ENCODE assay signal across 17 mouse cellular contexts in the genomic region with DNA sequence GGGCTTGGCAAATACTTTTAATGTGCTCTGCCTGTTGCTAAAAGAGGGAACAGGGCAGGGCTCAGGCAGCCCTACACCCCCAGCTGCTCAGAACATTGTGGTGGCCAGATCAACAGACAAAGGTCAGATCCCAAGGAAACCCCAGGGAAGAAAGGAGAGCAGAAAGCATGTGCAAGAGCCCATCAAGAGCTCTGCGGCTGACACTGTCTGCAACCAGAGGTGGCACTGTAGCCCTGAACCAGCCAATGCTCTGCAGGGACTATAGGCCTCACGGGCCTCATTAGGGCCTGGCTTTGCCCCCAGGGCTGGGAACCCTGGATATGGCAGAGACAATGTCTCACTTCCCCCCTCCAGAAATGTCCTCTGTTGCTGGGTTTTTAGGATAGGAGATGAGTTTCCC.
DNase-seq lines count a peak whose midpoint lies in the region; ATAC-seq and TF ChIP-seq lines count a peak whose summit lies in the region.
"Had no signal": no experiment of that assay in that cellular context is flagged by ENCODE, and none has a peak within 500 bp of the region (broad histone marks: within the 10 kb centered on the region; RNA-seq: fewer than 3 reads in every experiment).

No protein-coding gene starts in this region.

- peaks cover 30% of the 10 kb centered on the region for H3K4me1 ChIP-seq in forebrain, embryonic 10.5 days
- peaks cover 16% of the 10 kb centered on the region; the same call in 1 of the 2 replicates for H3K4me1 ChIP-seq in forebrain, embryonic 13.5 days
- H3K4me1 ChIP-seq in intestine, postnatal 0 days (replicated peaks; ENCODE audit: control insufficient read depth, insufficient read depth, low read length): no peaks in the 10 kb centered on the region
- peaks cover 26% of the 10 kb centered on the region for H3K4me1 ChIP-seq in intestine, embryonic 16.5 days (ENCODE audit: control insufficient read depth, insufficient read depth, low read length)
- H3K4me1 ChIP-seq in lung, embryonic 14.5 days (ENCODE audit: insufficient read depth): peaks cover 20% of the 10 kb centered on the region
- H3K4me1 ChIP-seq in ES-Bruce4 (ENCODE audit: control insufficient read depth, insufficient read depth, low read length): peaks cover 2% of the 10 kb centered on the region
- H3K4me1 ChIP-seq: midbrain, embryonic 15.5 days had no signal

- TF ChIP-seq POLR2A in ES-Bruce4 (IDR thresholded peaks at IDR 0.05; ENCODE audit: insufficient read depth, low read length): no peak

- H3K9ac ChIP-seq in forebrain, embryonic 13.5 days: no peak overlapping the region
- H3K9ac ChIP-seq in intestine, postnatal 0 days (ENCODE audit: low read depth, low read length): no peak overlapping the region
- H3K9ac ChIP-seq in intestine, embryonic 16.5 days (ENCODE audit: low read depth, low read length): no peak overlapping the region
- H3K9ac ChIP-seq in lung, embryonic 14.5 days: no peak overlapping the region
- H3K9ac ChIP-seq in ES-Bruce4 (ENCODE audit: low read depth, poor library complexity, severe bottlenecking): no peak overlapping the region
- H3K9ac ChIP-seq: heart, embryonic 15.5 days; hindbrain, embryonic 14.5 days; intestine, embryonic 15.5 days; liver, embryonic 13.5 days; midbrain, embryonic 15.5 days; neural tube, embryonic 15.5 days had no signal

- no peaks in the 10 kb centered on the region for H3K9me3 ChIP-seq in forebrain, embryonic 10.5 days
- H3K9me3 ChIP-seq in forebrain, embryonic 13.5 days (replicated peaks): no peaks in the 10 kb centered on the region
- H3K9me3 ChIP-seq in intestine, postnatal 0 days (ENCODE audit: control insufficient read depth): no peaks in the 10 kb centered on the region
- no peaks in the 10 kb centered on the region for H3K9me3 ChIP-seq in intestine, embryonic 16.5 days (ENCODE audit: control insufficient read depth, low read length)
- no peaks in the 10 kb centered on the region for H3K9me3 ChIP-seq in lung, embryonic 14.5 days (ENCODE audit: low read depth, low read length)
- no peaks in the 10 kb centered on the region for H3K9me3 ChIP-seq in ES-Bruce4 (replicated peaks; ENCODE audit: control insufficient read depth, insufficient read depth, low read length, poor library complexity, severe bottlenecking)
- H3K9me3 ChIP-seq: heart, embryonic 15.5 days; intestine, embryonic 15.5 days; liver, embryonic 13.5 days; midbrain, embryonic 15.5 days; neural tube, embryonic 15.5 days had no signal

- WGBS in forebrain, embryonic 10.5 days: 57% methylated on average over 2 of the region's 2 CpGs
- 58% methylated on average over 2 of the region's 2 CpGs for WGBS in forebrain, embryonic 13.5 days
- WGBS in intestine, postnatal 0 days: 55% methylated on average over 2 of the region's 2 CpGs
- WGBS in intestine, embryonic 16.5 days: 51% methylated on average over 2 of the region's 2 CpGs
- WGBS in lung, embryonic 14.5 days: 52% methylated on average over 2 of the region's 2 CpGs

- no peak for DNase-seq in forebrain, embryonic 10.5 days (ENCODE audit: extremely low spot score, low spot score)
- DNase-seq in lung, embryonic 14.5 days: no peak
- no peak for DNase-seq in lung, postnatal 14 days
- DNase-seq in layer of hippocampus, postnatal 36 days: no peak
- DNase-seq: cerebellum, adult 11 months; gastrocnemius, adult 2 months; liver, embryonic 13.5 days had no signal

- TF ChIP-seq CTCF in intestine, postnatal 0 days (IDR thresholded peaks at IDR 0.05; ENCODE audit: low read depth): peak; percentile 47
- TF ChIP-seq CTCF in lung, embryonic 14.5 days (IDR thresholded peaks at IDR 0.05; ENCODE audit: low read depth): peak; percentile 37; the same call in 1 of the 2 replicates
- peak; percentile 44 for TF ChIP-seq CTCF in ES-Bruce4 (IDR thresholded peaks at IDR 0.05; ENCODE audit: low read depth, low read length)

- no peak overlapping the region for H3K4me2 ChIP-seq in forebrain, embryonic 13.5 days
- H3K4me2 ChIP-seq in intestine, postnatal 0 days (replicated peaks; ENCODE audit: low read depth): no peak overlapping the region
- H3K4me2 ChIP-seq in intestine, embryonic 16.5 days (ENCODE audit: low read depth, low read length): no peak overlapping the region
- H3K4me2 ChIP-seq in lung, embryonic 14.5 days: no peak overlapping the region
- H3K4me2 ChIP-seq: heart, embryonic 15.5 days; hindbrain, embryonic 14.5 days; intestine, embryonic 15.5 days; liver, embryonic 13.5 days; midbrain, embryonic 15.5 days; neural tube, embryonic 15.5 days had no signal

- TF ChIP-seq EP300 in ES-Bruce4 (IDR thresholded peaks at IDR 0.05; ENCODE audit: insufficient read depth, low read depth, low read length): no peak

- peak overlapping the region; percentile 49 for H3K27ac ChIP-seq in forebrain, embryonic 10.5 days
- no peak overlapping the region for H3K27ac ChIP-seq in forebrain, embryonic 13.5 days
- no peak overlapping the region for H3K27ac ChIP-seq in intestine, postnatal 0 days (ENCODE audit: low read depth, low read length)
- H3K27ac ChIP-seq in intestine, embryonic 16.5 days (ENCODE audit: low read length): no peak overlapping the region
- H3K27ac ChIP-seq in lung, embryonic 14.5 days (ENCODE audit: low read depth): no peak overlapping the region
- no peak overlapping the region for H3K27ac ChIP-seq in ES-Bruce4 (ENCODE audit: insufficient read depth, low read length)
- H3K27ac ChIP-seq: gastrocnemius, adult 2 months; heart, embryonic 15.5 days; hindbrain, embryonic 14.5 days; intestine, embryonic 15.5 days; left cerebral cortex, adult 2 months; liver, embryonic 13.5 days; midbrain, embryonic 15.5 days; neural tube, embryonic 15.5 days had no signal

- H3K4me3 ChIP-seq in forebrain, embryonic 10.5 days: no peak overlapping the region
- H3K4me3 ChIP-seq in forebrain, embryonic 13.5 days: no peak overlapping the region
- H3K4me3 ChIP-seq in intestine, postnatal 0 days (ENCODE audit: low read depth, low read length): no peak overlapping the region
- H3K4me3 ChIP-seq in intestine, embryonic 16.5 days (ENCODE audit: low read length): no peak overlapping the region
- H3K4me3 ChIP-seq in lung, embryonic 14.5 days (ENCODE audit: low read depth, low read length): no peak overlapping the region
- H3K4me3 ChIP-seq in ES-Bruce4 (ENCODE audit: low read depth, low read length): no peak overlapping the region
- H3K4me3 ChIP-seq: gastrocnemius, adult 2 months; heart, embryonic 15.5 days; intestine, embryonic 15.5 days; left cerebral cortex, adult 2 months; liver, embryonic 13.5 days; midbrain, embryonic 15.5 days; neural tube, embryonic 15.5 days had no signal

- peaks cover 8% of the 10 kb centered on the region; the same call in 1 of the 2 replicates for H3K27me3 ChIP-seq in forebrain, embryonic 10.5 days (ENCODE audit: poor library complexity, severe bottlenecking)
- H3K27me3 ChIP-seq in forebrain, embryonic 13.5 days: no peaks in the 10 kb centered on the region
- H3K27me3 ChIP-seq in intestine, postnatal 0 days (replicated peaks; ENCODE audit: control insufficient read depth, insufficient read depth, low read length): no peaks in the 10 kb centered on the region
- no peaks in the 10 kb centered on the region for H3K27me3 ChIP-seq in intestine, embryonic 16.5 days (replicated peaks; ENCODE audit: control insufficient read depth, insufficient read depth, low read length)
- no peaks in the 10 kb centered on the region for H3K27me3 ChIP-seq in lung, embryonic 14.5 days (ENCODE audit: insufficient read depth, low read length)
- no peaks in the 10 kb centered on the region for H3K27me3 ChIP-seq in ES-Bruce4 (ENCODE audit: control insufficient read depth, insufficient read depth, low read length, poor library complexity, severe bottlenecking)
- H3K27me3 ChIP-seq: heart, embryonic 15.5 days; intestine, embryonic 15.5 days; liver, embryonic 13.5 days; midbrain, embryonic 15.5 days; neural tube, embryonic 15.5 days had no signal

- H3K36me3 ChIP-seq in forebrain, embryonic 10.5 days (replicated peaks): no peaks in the 10 kb centered on the region
- no peaks in the 10 kb centered on the region for H3K36me3 ChIP-seq in forebrain, embryonic 13.5 days (ENCODE audit: poor library complexity, severe bottlenecking)
- H3K36me3 ChIP-seq in intestine, postnatal 0 days (ENCODE audit: control insufficient read depth, insufficient read depth): no peaks in the 10 kb centered on the region
- H3K36me3 ChIP-seq in intestine, embryonic 16.5 days (ENCODE audit: control insufficient read depth, insufficient read depth, low read length): no peaks in the 10 kb centered on the region
- no peaks in the 10 kb centered on the region for H3K36me3 ChIP-seq in lung, embryonic 14.5 days (ENCODE audit: insufficient read depth)
- H3K36me3 ChIP-seq in ES-Bruce4 (ENCODE audit: control insufficient read depth, insufficient read depth, low read length, poor library complexity, severe bottlenecking): no peaks in the 10 kb centered on the region
- H3K36me3 ChIP-seq: heart, embryonic 15.5 days; intestine, embryonic 15.5 days; liver, embryonic 13.5 days; midbrain, embryonic 15.5 days; neural tube, embryonic 15.5 days had no signal

- no peak for ATAC-seq in forebrain, embryonic 13.5 days
- ATAC-seq in intestine, postnatal 0 days: no peak
- ATAC-seq in intestine, embryonic 16.5 days: no peak
- ATAC-seq in lung, embryonic 14.5 days (ENCODE audit: insufficient read depth): no peak
- ATAC-seq: intestine, embryonic 15.5 days; midbrain, embryonic 15.5 days had no signal
